Mouse (Mus musculus): ENCODE data around the gene Hcn3.
"Not testable (repeated sequence)": the region's sequence is repeated elsewhere in the genome, so short reads cannot be mapped to it uniquely, and the experiment has no call there.

Hcn3 gene

GRCm38 (mm10) chr3:89181749-89182500, 21.9 kb upstream of the Hcn3 start:
- peak in 1 of 2 experiments; percentile 33 for DNase-seq (ENCODE audit: low spot score in 2 of 2)

DNA sequence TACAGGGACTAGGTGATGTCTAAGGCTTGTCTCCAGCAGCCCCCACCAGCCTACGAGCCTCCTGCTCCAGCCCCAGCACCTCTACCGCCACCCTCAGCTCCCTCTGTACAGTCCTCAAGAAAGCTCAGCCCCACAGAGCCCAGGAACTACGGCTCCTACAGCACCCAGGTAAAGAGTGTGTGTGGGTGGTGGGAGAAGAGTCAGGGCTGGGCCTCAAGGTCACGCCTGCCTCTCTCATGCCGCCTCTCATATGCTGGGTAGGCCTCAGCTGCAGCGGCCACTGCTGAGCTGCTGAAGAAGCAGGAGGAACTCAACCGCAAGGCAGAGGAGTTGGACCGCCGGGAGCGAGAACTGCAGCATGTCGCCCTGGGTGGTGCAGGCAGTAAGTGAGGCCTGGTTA, 19.1 kb upstream of the Hcn3 start:
- DNase-seq (ENCODE audit: low spot score in 2 of 2), result peak in 1 of 2 experiments; percentile 37

DNA sequence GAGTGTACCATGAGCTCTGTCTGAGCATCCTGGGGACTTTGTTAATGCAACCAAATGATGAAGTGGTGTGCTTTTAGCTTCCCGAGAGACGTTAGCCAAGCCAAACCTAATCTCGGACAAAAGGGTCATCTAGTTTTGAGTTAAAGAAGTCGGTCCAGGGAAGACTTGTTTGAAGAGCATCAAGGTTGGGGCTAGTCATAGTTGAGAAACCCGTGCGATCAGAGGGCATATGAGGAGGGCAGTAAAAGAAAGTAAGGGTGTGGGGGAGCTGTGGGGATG, 18.1 kb upstream of the Hcn3 start:
- no peak for DNase-seq (ENCODE audit: low spot score in 2 of 2)

DNA sequence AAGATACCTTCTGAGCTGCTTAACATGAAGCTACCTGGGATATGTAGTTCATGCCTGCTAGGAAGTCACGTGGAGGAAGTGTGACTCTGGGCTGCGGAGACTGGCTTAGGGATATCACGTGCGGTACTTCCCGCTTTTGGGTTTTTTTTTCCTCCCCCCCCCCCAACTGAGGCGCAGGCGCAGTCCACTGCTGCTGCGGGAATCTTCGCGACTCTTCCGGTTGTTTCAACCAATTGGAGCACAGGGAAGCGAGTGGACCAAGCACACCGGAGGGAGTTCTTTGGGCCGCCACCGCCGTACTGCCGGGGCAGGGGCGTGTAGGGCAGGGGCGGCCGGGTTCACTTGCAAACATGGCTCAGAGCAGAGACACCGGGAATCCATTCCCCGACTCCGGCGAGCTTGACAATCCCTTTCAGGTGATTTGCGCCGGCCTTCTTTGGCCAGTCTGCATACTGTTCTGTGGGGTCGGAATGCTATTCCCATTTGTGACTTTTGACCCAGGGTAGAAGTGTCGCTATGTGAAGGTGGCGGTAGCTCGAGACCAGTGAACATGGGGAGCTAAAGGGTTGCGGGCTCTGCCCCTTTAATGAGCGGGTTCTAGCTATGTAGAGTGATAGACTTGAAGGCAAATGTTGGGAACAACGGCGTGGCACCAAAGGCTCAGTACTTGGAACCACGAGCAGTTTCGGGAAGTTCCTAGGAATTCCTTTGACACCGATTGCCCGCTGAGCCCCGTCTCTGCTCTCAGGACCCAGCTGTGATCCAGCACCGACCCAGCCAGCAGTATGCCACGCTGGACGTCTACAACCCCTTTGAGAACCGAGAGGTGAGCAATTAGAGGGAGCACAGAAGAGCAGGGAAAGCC, 17.5 kb upstream of the Hcn3 start, which contains the start of gene Scamp3:
TSS of gene Scamp3 (plus strand) at position 232 of the 865 bp plus-strand sequence.
- DNase-seq (ENCODE audit: low spot score in 2 of 2), result peak; percentile 92 to 96

DNA sequence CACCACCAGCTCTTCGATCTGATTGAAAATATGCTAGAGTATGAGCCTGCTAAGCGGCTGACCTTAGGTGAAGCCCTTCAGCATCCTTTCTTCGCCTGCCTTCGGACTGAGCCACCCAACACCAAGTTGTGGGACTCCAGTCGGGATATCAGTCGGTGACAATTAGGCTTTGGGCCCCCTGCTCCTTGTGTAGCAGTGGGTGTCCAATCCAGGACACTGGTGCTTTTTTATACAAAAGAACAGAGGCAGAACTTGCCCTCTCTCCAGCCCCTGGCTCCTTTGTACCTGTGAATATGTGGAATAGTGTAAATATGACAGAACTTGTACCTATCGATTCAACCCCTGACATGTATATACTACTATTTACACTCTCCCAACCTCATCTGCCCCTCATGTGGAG, 16.4 kb upstream of the Hcn3 start:
- DNase-seq (ENCODE audit: low spot score in 2 of 2), result no peak

GRCm38 (mm10) chr3:89175544-89175943, 15.5 kb upstream of the Hcn3 start:
- no peak for DNase-seq (ENCODE audit: low spot score in 2 of 2)

GRCm38 (mm10) chr3:89174844-89175243, 14.8 kb upstream of the Hcn3 start:
- no peak for DNase-seq (ENCODE audit: low spot score in 2 of 2)

- DNase-seq (ENCODE audit: low spot score in 2 of 2), result no peak
These were observed 6.9 kb upstream of the Hcn3 start for GRCm38 (mm10) chr3:89166945-89167344.

GRCm38 (mm10) chr3:89165268-89165870, 5.4 kb upstream of the Hcn3 start:
- no peak for DNase-seq (ENCODE audit: low spot score in 2 of 2)

DNA sequence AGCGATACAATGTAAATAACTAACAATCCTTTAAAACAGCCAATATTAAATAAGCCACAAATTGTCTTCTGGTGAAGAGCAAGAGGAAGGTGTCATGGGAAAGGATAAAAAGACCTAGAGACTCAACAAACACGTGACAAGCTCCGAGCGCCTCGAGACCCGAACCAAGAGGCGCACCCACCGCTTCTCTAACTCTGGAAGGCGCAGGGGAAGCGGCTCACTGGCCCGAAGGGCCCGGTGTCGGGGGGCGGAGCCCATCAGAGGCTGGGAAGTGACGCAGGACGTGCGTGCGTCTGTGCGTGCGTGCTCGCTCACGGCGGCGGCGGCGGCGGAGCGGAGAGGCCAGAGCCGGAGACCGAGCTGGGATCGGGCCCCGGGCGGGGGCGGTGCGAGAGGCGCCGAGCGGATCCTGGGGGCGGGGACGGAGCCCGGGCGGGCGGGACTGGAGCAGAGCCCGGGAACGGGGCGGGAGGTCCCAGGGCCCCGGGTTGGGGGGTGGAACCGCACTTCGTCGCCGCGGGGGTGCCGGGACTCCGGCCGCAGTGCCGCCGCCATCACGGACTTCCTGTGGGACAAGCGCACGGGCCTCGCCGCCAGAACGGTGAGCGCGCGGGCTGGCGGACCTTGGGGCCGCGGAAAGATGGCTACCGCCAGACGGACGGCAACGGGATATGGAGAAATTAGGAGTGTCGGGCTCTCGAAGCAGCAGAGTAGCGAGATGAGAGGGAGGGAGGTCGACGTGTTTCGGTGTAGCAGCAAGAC, 4.7 kb upstream of the Hcn3 start, which contains the start of gene Clk2:
TSS of gene Clk2 (plus strand) at position 290 of the 762 bp plus-strand sequence.
- peak; percentile 95 to 96 for DNase-seq (ENCODE audit: low spot score in 2 of 2)

GRCm38 (mm10) chr3:89163643-89164245, 3.7 kb upstream of the Hcn3 start:
- no peak for DNase-seq (ENCODE audit: low spot score in 2 of 2)

DNA sequence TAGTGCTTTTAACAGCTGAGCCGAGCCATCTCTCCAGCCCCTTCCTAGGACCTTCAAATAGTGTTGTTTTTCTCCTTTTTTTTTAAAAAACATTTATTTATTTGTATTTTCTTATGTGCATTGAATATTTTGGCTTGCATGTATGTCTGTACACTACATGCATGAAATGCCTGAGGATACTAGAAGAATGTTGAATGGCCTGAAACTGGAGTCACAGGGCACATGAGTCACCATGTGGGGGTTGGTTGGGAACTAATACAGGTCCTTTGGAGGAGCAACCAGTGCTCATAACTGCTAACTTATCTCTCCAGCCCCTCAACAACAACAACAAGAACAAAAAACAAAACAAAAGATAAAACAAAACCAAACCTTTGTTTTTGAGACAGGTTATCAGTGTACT, 3.1 kb upstream of the Hcn3 start:
- DNase-seq (ENCODE audit: low spot score in 2 of 2), result no peak

DNA sequence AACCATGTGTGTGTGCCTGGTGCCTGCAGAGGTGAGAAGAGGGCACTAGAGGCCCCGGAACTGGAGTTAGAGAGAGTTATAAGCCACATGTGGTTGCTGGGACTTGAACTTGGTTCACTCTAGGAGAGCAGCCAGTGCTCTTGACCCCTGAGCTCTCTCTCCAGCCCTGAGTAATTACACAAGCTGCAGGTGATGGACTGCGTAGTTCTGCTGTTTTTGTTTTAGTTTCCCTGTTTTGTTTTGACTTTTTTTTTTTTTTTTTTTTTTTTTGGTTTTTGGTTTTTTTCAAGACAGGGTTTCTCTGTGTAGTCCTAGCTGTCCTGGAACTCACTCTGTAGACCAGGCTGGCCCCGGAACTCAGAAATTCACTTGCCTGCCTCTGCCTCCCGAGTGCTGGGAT, 1.8 kb upstream of the Hcn3 start:
- DNase-seq (ENCODE audit: low spot score in 2 of 2), result no peak

DNA sequence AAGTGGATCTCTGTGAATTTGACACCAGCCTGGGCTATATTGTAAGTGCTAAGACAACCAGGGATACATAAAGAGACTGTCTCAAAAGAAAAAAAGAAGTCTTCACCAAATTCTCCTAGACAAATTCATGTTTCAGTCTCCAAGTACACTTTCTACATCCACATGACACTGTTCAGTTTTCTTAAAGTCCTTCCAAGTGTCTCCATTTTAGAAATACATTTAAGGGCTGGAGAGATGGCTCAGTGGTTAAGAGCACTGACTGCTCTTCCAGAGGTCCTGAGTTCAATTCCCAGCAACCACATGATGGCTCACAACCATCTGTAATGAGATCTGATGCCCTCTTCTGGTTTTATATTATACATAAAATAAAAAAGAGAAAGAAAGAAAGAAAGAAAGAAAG, 1.2 kb upstream of the Hcn3 start:
- not testable (repeated sequence) for DNase-seq (ENCODE audit: low spot score in 2 of 2)

- no peak for DNase-seq (ENCODE audit: low spot score in 2 of 2)
These were observed 785 bp downstream of the Hcn3 start for GRCm38 (mm10) chr3:89159211-89159610.

- no peak for DNase-seq (ENCODE audit: low spot score in 2 of 2)
These were observed 1.3 kb downstream of the Hcn3 start for GRCm38 (mm10) chr3:89158651-89159050.

GRCm38 (mm10) chr3:89156951-89157350, 3.0 kb downstream of the Hcn3 start:
- no peak for DNase-seq (ENCODE audit: low spot score in 2 of 2)

DNA sequence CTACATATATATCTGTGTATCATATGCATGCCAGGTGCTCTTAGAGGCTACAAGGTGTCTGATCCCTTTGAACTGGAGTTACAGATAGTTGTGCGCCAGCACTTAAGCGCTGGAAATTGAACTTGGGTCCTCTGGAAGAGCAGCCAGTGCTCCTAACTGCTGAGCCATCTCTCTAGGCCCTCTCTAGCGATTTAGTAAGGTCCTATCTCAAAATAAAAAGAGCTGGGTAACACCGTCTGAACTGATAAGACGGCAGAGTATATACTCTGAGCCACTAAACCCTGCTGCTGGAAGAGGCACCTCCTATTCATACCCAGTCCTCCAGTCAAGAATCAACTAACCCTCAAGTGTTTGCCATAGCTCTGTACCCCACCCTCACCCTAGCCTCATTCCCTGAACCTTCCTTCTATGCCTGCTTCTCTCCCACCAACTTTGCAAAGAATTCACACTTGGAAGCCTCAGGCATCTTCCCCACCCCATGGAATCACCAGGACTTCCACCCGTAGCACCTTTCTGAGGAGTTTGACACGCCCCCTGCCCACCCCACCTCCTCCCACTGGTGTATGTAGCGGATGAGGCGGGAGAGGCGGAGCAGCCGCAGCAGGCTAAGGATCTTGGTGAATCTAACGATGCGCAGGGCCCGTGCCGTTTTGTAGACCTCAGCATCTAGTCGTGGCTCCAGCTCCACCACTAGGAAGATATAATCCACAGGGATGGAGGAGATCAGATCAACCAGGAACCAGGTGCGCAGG, 7.7 kb downstream of the Hcn3 start:
- DNase-seq (ENCODE audit: low spot score in 2 of 2), result no peak

DNA sequence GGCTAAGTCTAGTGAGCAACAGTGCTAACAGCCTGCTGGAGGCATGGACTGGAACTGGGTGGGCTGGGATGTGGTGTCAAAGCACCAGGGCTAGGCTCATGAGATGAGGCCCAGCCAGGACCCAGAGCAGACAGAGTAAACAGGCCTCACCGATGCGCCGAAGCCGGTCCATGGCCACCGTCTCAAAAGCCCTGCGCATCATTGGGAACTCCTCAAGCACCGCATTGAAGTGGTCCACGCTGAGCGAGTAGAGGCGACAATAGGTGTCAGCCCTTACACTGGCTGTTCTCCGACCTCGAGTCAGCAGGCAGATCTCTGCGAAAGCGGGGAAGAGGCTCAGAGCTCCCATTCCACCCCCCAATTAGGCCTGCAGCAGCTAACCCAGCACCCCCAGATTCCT, 11.4 kb downstream of the Hcn3 start:
- no peak for DNase-seq (ENCODE audit: low spot score in 2 of 2)

- no peak for DNase-seq (ENCODE audit: low spot score in 2 of 2)
These were observed 12.1 kb downstream of the Hcn3 start for GRCm38 (mm10) chr3:89147979-89148311.
